Mouse (Mus musculus): Measurements from ENCODE around the gene Arhgef33.
A peak's percentile ranks its signal among the peaks of the same experiment; 100 is the strongest.

Gene Arhgef33

GRCm38 (mm10) chr17:80445433-80445832 lies 138.2 kb downstream of the Arhgef33 start:
- peak; percentile 24 for DNase-seq (ENCODE audit: low read depth, low spot score)

- DNase-seq (ENCODE audit: low read depth, low spot score) = no peak
Measured at GRCm38 (mm10) chr17:80446470-80446869, 139.3 kb downstream of the Arhgef33 start.

Data from 3T3-L1 (cell line).